Mouse (Mus musculus) neural tube, embryonic 11.5 days (tissue): ENCODE measurements at regions not wholly inside any gene's neighbourhood (a gene's known extent, or its start where the extent isn't known, plus 50 kb on each side); places are given as distances from the start of the nearest gene placed in this dataset.

Experiments used
- ATAC-seq: fragments of 200-750 bp; cut with Nextera tagmentation; 2 replicates; pipeline ENCODE4 v1.8.0; 2017; ENCODE audit warnings: moderate number of reproducible peaks, mild to moderate bottlenecking, moderate TSS enrichment, moderate library complexity; ENCODE audit not compliant: insufficient read depth, low FRiP score, low TSS enrichment
- DNase-seq: peaks from one replicate; pipeline ENCODE4 v3.0.0-alpha.2; 2015; ENCODE audit warnings: low spot score
- H3K27ac ChIP-seq: fragments of 300-500 bp; sonication (generic); 2 replicates; pipeline ENCODE4 v1.5.1; 2014; ENCODE audit warnings: low read depth, mild to moderate bottlenecking, low read length
- H3K27me3 ChIP-seq: fragments of 300-500 bp; sonication (generic); 2 replicates; pipeline ENCODE4 v1.6.1; 2014; ENCODE audit warnings: mild to moderate bottlenecking, low read length, mixed read lengths; ENCODE audit not compliant: control insufficient read depth, insufficient read depth
- H3K36me3 ChIP-seq: fragments of 300-500 bp; sonication (generic); 2 replicates; pipeline ENCODE4 v1.6.1; 2014; ENCODE audit warnings: mild to moderate bottlenecking, low read length, moderate library complexity, mixed read lengths; ENCODE audit not compliant: control insufficient read depth, insufficient read depth
- H3K4me1 ChIP-seq: fragments of 300-500 bp; sonication (generic); 2 replicates; pipeline ENCODE4 v1.6.1; 2014; ENCODE audit warnings: low read length, mixed read lengths; ENCODE audit not compliant: control insufficient read depth, insufficient read depth
- H3K4me2 ChIP-seq: fragments of 300-500 bp; sonication (generic); 2 replicates; pipeline ENCODE4 v1.6.1; 2014; ENCODE audit warnings: low read depth, mild to moderate bottlenecking, moderate library complexity
- H3K4me3 ChIP-seq: fragments of 300-500 bp; sonication (generic); 2 replicates; pipeline ENCODE4 v1.5.1; 2014; ENCODE audit warnings: low read depth, low read length
- H3K9ac ChIP-seq: fragments of 300-500 bp; sonication (generic); 2 replicates; pipeline ENCODE4 v1.6.1; 2014; ENCODE audit warnings: mild to moderate bottlenecking, low read length
- H3K9me3 ChIP-seq: fragments of 300-500 bp; sonication (generic); 2 replicates; pipeline ENCODE4 v1.6.1; 2016; ENCODE audit warnings: low read length; ENCODE audit not compliant: control insufficient read depth
- WGBS: fragments of 180-500 bp; shearing (Covaris S2); extraction: QIAGEN DNeasy Blood & Tissue Kit; methylation state at CpG from one replicate; pipeline ENCODE4 v1.1.7; 2014; 5-methylcytosine and 5-hydroxymethylcytosine counted together

DNA sequence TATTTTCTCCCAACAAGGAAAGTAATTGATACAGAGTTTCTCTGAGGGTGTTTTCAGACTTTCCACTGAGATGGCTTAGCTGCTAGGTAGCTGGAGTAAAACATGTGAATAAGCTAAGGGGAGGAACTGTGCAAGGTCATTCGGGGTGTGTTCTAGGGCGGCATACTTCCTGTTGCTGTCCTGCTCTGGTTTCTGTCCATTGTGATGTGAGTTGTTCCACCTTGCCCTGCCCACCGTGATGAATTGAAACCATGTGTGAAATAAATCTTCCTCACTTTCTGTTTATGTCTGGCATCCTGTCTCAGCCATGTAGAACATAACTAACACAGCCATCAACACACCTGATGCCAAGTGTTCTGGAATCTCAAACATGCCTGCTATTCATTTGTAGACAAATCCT, 472.6 kb upstream of the Nrp1 start:
- WGBS, result 47% methylated on average over 3 of the region's 3 CpGs
- H3K27ac ChIP-seq, result no peak overlapping the region
- no peak overlapping the region for H3K4me3 ChIP-seq
- peaks cover 2% of the 10 kb centered on the region; the same call in 1 of the 2 replicates for H3K4me1 ChIP-seq
- ATAC-seq (no peak), DNase-seq (no peak)
- no peak overlapping the region for H3K9ac ChIP-seq
- no peaks in the 10 kb centered on the region for H3K36me3 ChIP-seq
- H3K27me3 ChIP-seq, result no peaks in the 10 kb centered on the region
- H3K4me2 ChIP-seq, result no peak overlapping the region
- H3K9me3 ChIP-seq, result no peaks in the 10 kb centered on the region

DNA sequence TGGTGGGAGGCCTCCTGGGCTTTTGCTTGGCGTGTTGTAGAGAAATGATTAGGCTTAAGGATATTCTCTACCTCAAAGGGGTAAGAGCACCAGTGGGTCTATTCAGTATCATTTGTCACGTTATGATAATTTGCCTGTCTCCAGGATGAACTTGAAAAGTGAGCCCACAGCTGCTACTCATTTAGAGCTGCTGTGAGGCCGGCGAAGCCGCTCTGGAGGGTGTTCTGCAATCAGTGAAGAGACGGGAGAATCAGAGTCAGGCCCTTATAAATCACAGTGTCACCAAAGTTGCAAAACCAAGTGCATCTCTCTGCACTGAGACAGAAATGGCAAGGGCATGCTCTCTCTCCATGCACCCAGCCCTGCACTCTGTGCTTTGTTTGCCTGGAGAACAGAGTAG, 467.7 kb upstream of the Nrp1 start:
- Histone ChIP-seq H3K27ac (no peak overlapping the region), H3K36me3 (no peaks in the 10 kb centered on the region), H3K4me3 (no peak overlapping the region), H3K4me1 (peaks cover 4% of the 10 kb centered on the region; the same call in 1 of the 2 replicates), H3K9ac (no peak overlapping the region), H3K4me2 (no peak overlapping the region), H3K9me3 (no peaks in the 10 kb centered on the region), H3K27me3 (no peaks in the 10 kb centered on the region)
- 26% methylated on average over 6 of the region's 6 CpGs for WGBS
- ATAC-seq, result no peak
- DNase-seq, result peak; percentile 46

DNA sequence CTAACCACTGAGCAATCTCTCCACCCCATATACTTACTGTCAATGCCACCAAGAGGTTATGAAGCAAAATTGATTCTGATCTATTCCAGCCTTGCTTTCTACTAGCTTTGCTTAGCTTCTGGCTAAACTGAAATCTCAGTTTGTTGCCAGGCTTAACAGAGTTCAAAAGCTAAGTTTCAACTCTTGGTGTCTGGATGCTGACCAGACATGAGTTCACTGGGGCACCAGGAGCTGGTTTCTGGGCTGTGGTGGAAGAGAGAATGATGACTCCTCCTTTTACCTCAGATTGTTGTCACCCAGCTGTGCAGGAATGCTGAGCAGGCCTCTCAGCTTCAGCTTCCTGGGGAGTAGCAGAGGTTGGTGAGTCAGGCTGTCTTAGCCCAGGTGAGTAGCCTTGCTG, 464.1 kb upstream of the Nrp1 start:
- Histone ChIP-seq H3K36me3 (no peaks in the 10 kb centered on the region), H3K9me3 (no peaks in the 10 kb centered on the region), H3K4me1 (peaks cover 4% of the 10 kb centered on the region; the same call in 1 of the 2 replicates), H3K4me3 (no peak overlapping the region), H3K4me2 (no peak overlapping the region), H3K9ac (no peak overlapping the region), H3K27me3 (no peaks in the 10 kb centered on the region), H3K27ac (no peak overlapping the region)
- ATAC-seq, result no peak
- DNase-seq, result no peak

DNA sequence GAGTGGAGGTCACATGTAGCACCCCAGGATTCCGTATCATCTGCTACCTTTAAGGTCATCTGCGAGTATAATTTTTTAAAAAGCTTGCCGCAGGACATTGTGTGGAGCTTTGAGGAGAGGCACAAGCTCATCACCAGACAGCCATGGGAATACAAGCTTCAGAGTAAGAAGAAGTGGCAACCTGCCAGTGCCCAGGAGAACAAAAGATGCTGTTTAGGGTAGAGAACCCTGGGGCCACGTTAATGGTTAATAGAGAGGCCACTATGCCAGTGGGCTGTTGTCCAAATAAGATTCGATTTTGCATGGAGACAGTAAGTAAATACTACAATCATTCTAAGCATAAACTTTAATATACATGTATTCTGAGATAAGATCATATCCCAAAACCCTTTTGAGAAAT, 450.0 kb upstream of the Nrp1 start:
- Histone ChIP-seq H3K4me2 (no peak overlapping the region), H3K27ac (no peak overlapping the region), H3K4me1 (no peaks in the 10 kb centered on the region), H3K36me3 (no peaks in the 10 kb centered on the region), H3K27me3 (no peaks in the 10 kb centered on the region), H3K9me3 (no peaks in the 10 kb centered on the region), H3K4me3 (no peak overlapping the region), H3K9ac (no peak overlapping the region)
- ATAC-seq (no peak), DNase-seq (no peak)
- WGBS, result 89% methylated on average over 5 of the region's 5 CpGs

DNA sequence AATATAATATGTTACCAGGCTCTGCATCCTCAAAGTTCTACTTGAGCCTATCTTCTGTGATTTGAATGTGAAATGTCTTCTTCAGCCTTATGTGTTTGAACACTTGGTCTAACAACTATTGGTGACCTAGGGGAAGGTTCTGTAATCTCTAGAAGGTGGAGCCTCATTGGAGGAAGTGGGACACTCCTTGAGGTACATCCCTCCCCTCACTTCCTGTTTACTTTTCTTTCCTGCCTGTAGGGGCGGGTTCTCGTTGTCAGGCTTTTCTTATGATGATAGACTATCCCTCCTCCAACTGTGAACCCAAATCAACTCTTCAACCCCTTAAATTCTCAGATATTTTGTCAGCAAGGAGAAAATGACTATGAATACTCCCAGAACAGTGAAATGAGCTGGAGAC, 448.8 kb upstream of the Nrp1 start:
- Histone ChIP-seq H3K9me3 (no peaks in the 10 kb centered on the region), H3K9ac (no peak overlapping the region), H3K27me3 (no peaks in the 10 kb centered on the region), H3K4me2 (no peak overlapping the region), H3K4me1 (no peaks in the 10 kb centered on the region), H3K27ac (no peak overlapping the region), H3K36me3 (no peaks in the 10 kb centered on the region), H3K4me3 (no peak overlapping the region)
- ATAC-seq (no peak), DNase-seq (no peak)
- 71% methylated on average over 2 of the region's 2 CpGs for WGBS

DNA sequence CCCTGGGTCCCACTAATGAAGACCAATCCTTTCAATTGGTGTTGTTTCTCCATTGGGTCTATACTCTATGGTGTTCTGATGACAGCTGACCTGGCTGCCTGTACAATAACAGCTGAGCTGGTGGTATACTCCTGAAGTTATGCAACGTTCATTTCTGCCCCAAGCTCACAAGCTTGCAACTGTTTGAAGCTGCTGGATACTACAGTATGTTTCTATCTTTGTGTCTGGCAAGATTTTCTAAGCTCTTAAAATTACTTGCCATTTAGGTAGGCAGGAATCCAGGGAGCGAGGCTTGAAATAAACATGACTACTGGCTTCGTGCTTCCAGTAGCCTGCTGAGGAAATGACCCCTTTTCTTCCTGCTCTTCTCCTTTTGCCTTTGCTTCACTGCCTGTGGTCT, 444.3 kb upstream of the Nrp1 start:
- Histone ChIP-seq H3K27me3 (no peaks in the 10 kb centered on the region), H3K27ac (no peak overlapping the region), H3K4me2 (no peak overlapping the region), H3K9me3 (no peaks in the 10 kb centered on the region), H3K4me1 (no peaks in the 10 kb centered on the region), H3K36me3 (no peaks in the 10 kb centered on the region), H3K4me3 (no peak overlapping the region), H3K9ac (no peak overlapping the region)
- WGBS, result 71% methylated on average over 3 of the region's 3 CpGs
- DNase-seq (no peak), ATAC-seq (no peak)

DNA sequence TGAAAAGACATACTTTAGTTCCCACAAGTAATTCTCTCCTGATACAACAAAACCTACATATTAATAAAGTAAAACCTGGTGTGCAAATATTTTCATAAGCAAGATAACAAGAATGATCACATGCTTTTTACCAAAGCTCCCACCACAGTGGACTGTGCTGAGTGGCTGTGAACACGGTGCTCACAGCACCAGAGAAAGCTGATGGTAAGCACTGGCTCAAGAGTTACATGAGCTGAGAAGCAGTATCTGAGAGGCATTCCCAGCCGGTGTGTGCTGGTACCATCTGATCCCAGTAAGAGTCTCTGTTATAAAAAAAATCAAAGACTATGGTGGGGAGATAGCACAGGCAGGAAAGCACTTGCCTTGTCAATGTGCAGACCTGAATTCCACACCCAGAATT, 443.5 kb upstream of the Nrp1 start:
- Histone ChIP-seq H3K4me1 (no peaks in the 10 kb centered on the region), H3K27me3 (no peaks in the 10 kb centered on the region), H3K9ac (no peak overlapping the region), H3K27ac (no peak overlapping the region), H3K4me2 (no peak overlapping the region), H3K36me3 (no peaks in the 10 kb centered on the region), H3K9me3 (no peaks in the 10 kb centered on the region), H3K4me3 (no peak overlapping the region)
- WGBS, result 81% methylated on average over 2 of the region's 2 CpGs
- ATAC-seq (no peak), DNase-seq (no peak)

DNA sequence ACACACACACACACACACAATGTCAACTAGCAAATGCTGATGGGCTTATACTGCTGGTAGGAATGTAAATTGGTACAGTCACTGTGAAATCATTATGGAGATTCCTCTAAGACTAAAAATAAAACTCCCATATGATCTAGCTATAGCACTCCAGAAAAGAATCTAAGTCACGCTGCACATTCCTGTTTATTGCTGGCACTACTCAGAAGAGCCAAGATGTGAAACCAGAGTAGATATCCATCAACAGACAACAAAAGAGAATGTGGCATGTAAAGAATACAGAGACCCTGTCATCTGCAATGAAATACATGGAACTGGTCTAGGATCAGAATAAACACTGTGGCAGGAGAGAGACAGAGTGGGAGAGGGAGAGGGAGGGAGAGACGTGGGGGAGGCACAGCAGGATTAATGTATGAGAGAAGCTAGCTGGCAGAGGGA, 442.8 kb upstream of the Nrp1 start:
- no peak overlapping the region for H3K9ac ChIP-seq
- ATAC-seq (no peak), DNase-seq (no peak)
- H3K27me3 ChIP-seq, result no peaks in the 10 kb centered on the region
- no peaks in the 10 kb centered on the region for H3K9me3 ChIP-seq
- no peak overlapping the region for H3K4me3 ChIP-seq
- no peaks in the 10 kb centered on the region for H3K4me1 ChIP-seq
- WGBS, result 41% methylated on average over 2 of the region's 2 CpGs
- no peak overlapping the region for H3K4me2 ChIP-seq
- H3K36me3 ChIP-seq, result no peaks in the 10 kb centered on the region
- H3K27ac ChIP-seq, result no peak overlapping the region

DNA sequence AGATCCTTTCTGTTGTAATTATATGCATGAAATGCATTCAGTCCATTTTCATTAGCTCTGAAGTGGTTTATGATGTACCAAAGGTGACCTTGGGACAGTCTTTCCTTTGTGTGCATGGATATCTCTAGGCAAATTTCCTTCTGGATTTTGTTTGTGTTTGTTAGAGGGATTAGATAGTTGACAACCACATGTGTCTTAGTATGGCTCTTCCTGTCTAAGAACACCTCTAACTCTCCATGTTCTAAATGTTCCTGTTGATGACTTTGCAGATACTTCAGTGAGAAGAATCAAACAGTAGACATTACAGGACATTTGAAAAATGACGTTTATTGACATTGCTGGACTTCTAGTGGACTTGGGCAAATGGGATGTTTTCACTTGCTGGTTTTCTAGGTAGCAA, 436.5 kb upstream of the Nrp1 start:
- H3K9me3 ChIP-seq, result no peaks in the 10 kb centered on the region
- no peak overlapping the region for H3K4me2 ChIP-seq
- H3K27ac ChIP-seq, result no peak overlapping the region
- H3K36me3 ChIP-seq, result no peaks in the 10 kb centered on the region
- 96% methylated on average over 1 of the region's 1 CpGs for WGBS
- H3K9ac ChIP-seq, result no peak overlapping the region
- DNase-seq (no peak), ATAC-seq (no peak)
- H3K4me3 ChIP-seq, result no peak overlapping the region
- H3K4me1 ChIP-seq, result no peaks in the 10 kb centered on the region
- H3K27me3 ChIP-seq, result no peaks in the 10 kb centered on the region
